Mouse (Mus musculus): ENCODE measurements around the gene Abo. TPM values are rescaled to one million over a fixed set of nuclear protein-coding genes. Genes with fewer than 3 reads are reported as not detected.

Abo gene
- total RNA-seq, 2 experiments from 2014 or later = not detected

- DNase-seq = no peak
Measured at GRCm38 (mm10) chr2:26870666-26871065, 5.9 kb upstream of the Abo start.

- no peak for DNase-seq
Measured at GRCm38 (mm10) chr2:26862856-26863255, 1.9 kb downstream of the Abo start.

GRCm38 (mm10) chr2:26847706-26848105 lies 17.1 kb downstream of the Abo start:
- DNase-seq = no peak

GRCm38 (mm10) chr2:26832478-26832877 lies 32.3 kb downstream of the Abo start:
- no peak for DNase-seq

- no peak for DNase-seq
Measured at GRCm38 (mm10) chr2:26828047-26828446, 36.7 kb downstream of the Abo start.

GRCm38 (mm10) chr2:26827261-26827975 lies 37.4 kb downstream of the Abo start:
- DNase-seq = no peak

Other genes starting within 250 kb of the Abo start
- 1 to 10 TPM; 1.3 to 2.5 TPM for gene Fam69b, start 236.5 kb downstream of the Abo start, total RNA-seq (2021)
- gene Lcn4, start 193.7 kb downstream of the Abo start, total RNA-seq (2021) = not detected
- gene Surf6, start 37.9 kb upstream of the Abo start, total RNA-seq (2021) = 10 to 100 TPM; 10.3 to 12.0 TPM
- 10 to 100 TPM; 16.2 to 17.6 TPM for gene Med22, start 45.7 kb upstream of the Abo start, total RNA-seq (2021)
- gene Rpl7a, start 45.8 kb upstream of the Abo start, total RNA-seq (2021) = 100 to 1,000 TPM; 236 to 242 TPM
- 10 to 100 TPM; 10.9 to 12.5 TPM for gene Surf2, start 51.4 kb upstream of the Abo start, total RNA-seq (2021)
- 10 to 100 TPM; 27.4 to 33.1 TPM for gene Surf1, start 51.6 kb upstream of the Abo start, total RNA-seq (2021)
- gene Surf4, start 68.9 kb upstream of the Abo start, total RNA-seq (2021) = 10 to 100 TPM; 72.8 to 87.1 TPM
- gene Stkld1, start 69.1 kb upstream of the Abo start, total RNA-seq (2021) = not detected
- gene Rexo4, start 99.4 kb upstream of the Abo start, total RNA-seq (2021) = 10 to 100 TPM; 14.2 to 16.3 TPM
- not detected for gene Adamts13, start 108.4 kb upstream of the Abo start, total RNA-seq (2021)
- gene Cacfd1, start 144.9 kb upstream of the Abo start, total RNA-seq (2021) = 10 to 100 TPM; 27.9 to 30.2 TPM
- gene Slc2a6, start 163.0 kb upstream of the Abo start, total RNA-seq (2021) = under 1 TPM; 0.10 to 0.16 TPM
- gene Mymk, start 207.2 kb upstream of the Abo start, total RNA-seq (2021) = 10 to 100 TPM in 1 of 2 experiments, 1 to 10 TPM in 1; 4.8 to 14.4 TPM
- 1 to 10 TPM; 8.2 to 8.7 TPM for gene Adamtsl2, start 214.4 kb upstream of the Abo start, total RNA-seq (2021)

Measured in gastrocnemius, postnatal 25 days (tissue).